14 mouse cellular contexts compared by ENCODE assay signal in genomic region chr1:170939255-170939654, GRCm38 (mm10). TPM values are rescaled to one million over a fixed set of nuclear protein-coding genes. Genes with fewer than 3 reads are reported as not detected.
A peak's percentile ranks its signal among the peaks of the same experiment; 100 is the strongest.
DNase-seq lines count a peak whose midpoint lies in the region; ATAC-seq and TF ChIP-seq lines count a peak whose summit lies in the region.
"Had no signal": no experiment of that assay in that cellular context is flagged by ENCODE, and none has a peak within 500 bp of the region (broad histone marks: within the 10 kb centered on the region; RNA-seq: fewer than 3 reads in every experiment).

No protein-coding gene starts in this region.

- no peak overlapping the region for H3K4me3 ChIP-seq in bone marrow macrophage, adult 2 months (ENCODE audit: insufficient read depth, low read length)
- H3K4me3 ChIP-seq: heart, adult 2 months had no signal

- no peak for TF ChIP-seq CTCF in bone marrow macrophage, adult 2 months (IDR thresholded peaks at IDR 0.05; ENCODE audit: low read depth, low read length)

- H3K27ac ChIP-seq in bone marrow macrophage, adult 2 months (ENCODE audit: insufficient read depth, low read depth, low read length) = peak overlapping the region; percentile 63
- H3K27ac ChIP-seq: heart, adult 2 months had no signal

- no peak for TF ChIP-seq POLR2A in bone marrow macrophage, adult 2 months (IDR thresholded peaks at IDR 0.05; ENCODE audit: borderline replicate concordance, low read depth, low read length)

- peak; percentile 48 to 53 for DNase-seq in lung, adult 18-20 months
- DNase-seq in lung, postnatal 14 days = no peak
- peak; percentile 59 for DNase-seq in lung, postnatal 25 days (ENCODE audit: low spot score)
- DNase-seq in spleen, postnatal 36 days (ENCODE audit: low spot score in 2 of 2) = peak; percentile 79 to 83
- no peak for DNase-seq in cerebellum, postnatal 14 days
- DNase-seq: cerebellum, adult 8-10 months; left cerebral cortex, postnatal 4 days had no signal

- no peak for ATAC-seq in activated CD4-positive, CD25-positive, alpha-beta regulatory T cell, adult 4 months
- ATAC-seq: forebrain, embryonic 16.5 days had no signal

- H3K4me1 ChIP-seq in bone marrow macrophage, adult 2 months (ENCODE audit: control insufficient read depth, insufficient read depth, low read length) = peaks cover 25% of the 10 kb centered on the region

RNA-seq across cellular contexts. Expression of gene Fcrla, which starts 11.9 kb away (rescaled TPM):
- polyA plus RNA-seq in bone marrow macrophage, adult 2 months (2012; ENCODE audit: insufficient read depth, insufficient read length, missing spikeins) = 0.84 TPM in 1 of 2 replicates, not detected in the other
- polyA plus RNA-seq in activated CD4-positive, CD25-positive, alpha-beta regulatory T cell, adult 4 months (2017; shearing (Covaris generic)) = 1 to 10 TPM in 1 of 2 experiments, not detected in 1; 4.9 TPM
- polyA plus RNA-seq: embryonic facial prominence, embryonic 14.5 days; forebrain, embryonic 16.5 days had no signal

RNA-seq across cellular contexts. Expression of gene Fcrlb, which starts 26.5 kb away (rescaled TPM):
- 0.63 TPM in 1 of 2 replicates, not detected in the other for polyA plus RNA-seq in bone marrow macrophage, adult 2 months (2012; ENCODE audit: insufficient read depth, insufficient read length, missing spikeins)
- not detected for polyA plus RNA-seq in activated CD4-positive, CD25-positive, alpha-beta regulatory T cell, adult 4 months (2017; shearing (Covaris generic))
- polyA plus RNA-seq: embryonic facial prominence, embryonic 14.5 days; G1E; heart, adult 2 months; stomach, embryonic 16.5 days had no signal

RNA-seq across cellular contexts. Expression of gene Fcgr2b, which starts 37.1 kb away (rescaled TPM):
- polyA plus RNA-seq in bone marrow macrophage, adult 2 months (2012; ENCODE audit: insufficient read depth, insufficient read length, missing spikeins) = 270 and 276 TPM in 2 replicates
- under 1 TPM; 0.20 to 0.94 TPM for polyA plus RNA-seq in activated CD4-positive, CD25-positive, alpha-beta regulatory T cell, adult 4 months (2017; shearing (Covaris generic))

RNA-seq across cellular contexts. Expression of gene Dusp12, which starts 53.9 kb away (rescaled TPM):
- polyA plus RNA-seq in bone marrow macrophage, adult 2 months (2012; ENCODE audit: insufficient read depth, insufficient read length, missing spikeins) = 11.2 and 16.8 TPM in 2 replicates
- 10 to 100 TPM; 10.2 to 14.5 TPM for polyA plus RNA-seq in activated CD4-positive, CD25-positive, alpha-beta regulatory T cell, adult 4 months (2017; shearing (Covaris generic))

RNA-seq across cellular contexts. Expression of gene Gm26620, which starts 54.4 kb away (rescaled TPM):
- polyA plus RNA-seq in bone marrow macrophage, adult 2 months (2012; ENCODE audit: insufficient read depth, insufficient read length, missing spikeins) = not detected in 2 replicates
- not detected for polyA plus RNA-seq in activated CD4-positive, CD25-positive, alpha-beta regulatory T cell, adult 4 months (2017; shearing (Covaris generic))

Comparison
In these comparisons a context has a peak if more than half of its experiments do, and no peak if none do; other contexts are left out.
1. DNase-seq: peak in lung, adult 18-20 months (2 of 2), lung, postnatal 25 days (single experiment) and spleen, postnatal 36 days (2 of 2); none in lung, postnatal 14 days (single experiment) and cerebellum, postnatal 14 days (0 of 2).
2. RNA of gene Fcgr2b, which starts 37.1 kb away (polyA plus RNA-seq): 270 to 276 TPM in bone marrow macrophage, adult 2 months; 0.20 to 0.94 TPM in activated CD4-positive, CD25-positive, alpha-beta regulatory T cell, adult 4 months; every median in the first group is over 100 times any median in the second.